Mouse (Mus musculus) MEL-GATA-1-ER (cell line): ENCODE results near the gene Vmn1r26.
"Not testable (repeated sequence)": the region's sequence is repeated elsewhere in the genome, so short reads cannot be mapped to it uniquely, and the experiment has no call there.

Experiments
- DNase-seq: peaks from one replicate; pipeline ENCODE4 v3.0.0-alpha.2; 2012; ENCODE audit warnings: low read depth; ENCODE audit errors: extremely low read depth

The Vmn1r26 gene

DNA sequence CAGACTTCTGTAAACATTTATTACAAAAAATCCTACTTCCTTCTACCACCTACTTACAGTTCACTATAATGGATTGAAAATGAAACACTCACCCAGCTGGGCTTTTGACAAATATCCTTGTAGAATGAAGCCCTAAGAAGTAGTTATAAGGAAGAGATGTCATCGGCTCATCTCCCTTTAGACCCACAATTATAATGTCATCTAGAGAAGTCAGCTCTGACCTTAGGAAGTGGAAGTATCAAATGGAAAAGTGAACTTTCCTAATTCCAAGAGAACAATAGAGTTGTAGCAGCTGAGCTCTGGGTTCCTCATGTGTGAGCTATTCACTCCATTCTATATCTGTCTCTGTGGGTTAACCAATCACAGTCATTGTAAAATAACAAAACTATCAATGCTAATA, at the start of gene Vmn1r26:
Gene Vmn1r26 (minus strand): TSS at position 101 of the 400 bp plus-strand sequence.
- no peak for DNase-seq

DNA sequence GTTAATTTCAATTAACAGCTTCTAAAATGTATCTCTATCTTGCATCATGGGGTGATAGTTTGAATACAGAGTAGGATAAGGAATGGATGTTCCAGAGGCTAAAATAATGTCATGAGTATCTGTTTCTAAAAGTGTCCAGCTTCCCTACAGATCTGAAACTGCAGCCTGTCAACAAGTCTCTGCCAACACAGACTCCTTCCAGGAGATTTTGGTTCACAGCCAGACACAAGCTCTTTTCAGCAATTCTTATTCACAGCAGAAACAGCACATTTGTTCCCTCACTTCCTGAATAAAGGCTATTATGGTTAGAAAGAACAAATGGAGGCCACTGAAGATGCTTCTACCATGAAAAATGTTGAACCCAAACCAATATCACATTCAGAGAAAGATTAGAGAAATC, 29.1 kb upstream of the Vmn1r26 start:
- DNase-seq: no peak

DNA sequence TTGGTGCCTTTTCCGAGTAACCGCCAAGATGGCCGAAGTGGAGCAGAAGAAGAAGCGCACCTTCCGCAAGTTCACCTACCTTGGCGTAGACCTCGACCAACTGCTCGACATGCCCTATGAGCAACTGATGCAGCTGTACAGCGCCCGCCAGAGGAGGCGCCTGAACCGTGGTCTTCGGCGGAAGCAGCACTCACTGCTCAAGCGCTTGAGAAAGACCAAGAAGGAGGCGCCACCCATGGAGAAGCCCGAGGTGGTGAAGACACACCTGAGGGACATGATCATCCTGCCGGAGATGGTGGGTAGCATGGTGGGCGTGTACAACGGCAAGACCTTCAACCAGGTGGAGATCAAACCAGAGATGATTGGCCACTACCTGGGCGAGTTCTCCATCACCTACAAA, 2.5 kb upstream of the Vmn1r26 start:
- not testable (repeated sequence) for DNase-seq

DNA sequence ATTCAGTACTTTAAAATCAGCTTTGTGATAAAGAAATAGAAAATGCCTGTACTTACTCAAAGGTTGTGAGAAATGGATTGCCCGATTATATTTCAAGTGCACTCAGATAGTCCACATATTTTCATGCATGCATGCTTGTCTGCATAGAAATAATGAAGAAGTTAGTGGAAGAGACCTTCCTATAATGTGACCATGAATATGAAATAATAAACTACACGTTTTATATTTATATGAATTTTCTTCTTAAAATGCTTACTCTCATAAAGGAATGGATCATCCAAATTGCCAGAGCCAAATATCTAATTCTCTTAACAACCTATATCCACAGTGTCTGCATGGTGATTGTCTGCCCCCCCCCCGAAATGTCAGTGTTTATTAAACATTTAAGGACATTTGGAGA, 34.2 kb downstream of the Vmn1r26 start, which contains the start of gene Vmn1r25:
Gene Vmn1r25 (minus strand): TSS at position 101 of the 400 bp plus-strand sequence.
- DNase-seq: no peak

DNA sequence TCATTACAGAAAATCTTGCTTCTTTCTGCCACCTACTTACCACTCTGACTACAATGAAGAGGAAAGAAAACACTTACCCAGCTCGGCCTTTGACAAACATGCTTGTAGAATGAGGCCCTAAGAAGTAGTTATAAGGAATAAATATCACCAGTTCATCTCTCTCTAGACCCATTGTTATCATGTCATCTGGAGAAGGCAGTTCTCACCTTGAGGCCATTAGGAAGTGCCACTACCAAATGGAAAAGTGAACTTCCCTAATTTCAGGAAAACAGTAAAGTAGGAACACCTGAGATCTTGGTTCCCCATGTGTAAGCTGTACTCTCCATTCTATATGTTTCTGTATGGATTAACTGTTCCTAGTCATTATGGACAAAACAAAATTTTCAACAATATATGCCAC, 53.6 kb downstream of the Vmn1r26 start, which contains the start of gene Vmn1r24:
Gene Vmn1r24 (minus strand): TSS at position 101 of the 400 bp plus-strand sequence.
- not testable (repeated sequence) for DNase-seq
